Mouse (Mus musculus): ENCODE measurements around the gene Psg17. TPM values are rescaled to one million over a fixed set of nuclear protein-coding genes. Genes with fewer than 3 reads are reported as not detected.
A peak's percentile ranks its signal among the peaks of the same experiment; 100 is the strongest.
"Not testable (repeated sequence)": the region's sequence is repeated elsewhere in the genome, so short reads cannot be mapped to it uniquely, and the experiment has no call there.

Gene Psg17
- polyA plus RNA-seq (2015; fragmentation: Nextera tagmentation; extraction: Ambion mirVana): not detected in 2 replicates

DNA sequence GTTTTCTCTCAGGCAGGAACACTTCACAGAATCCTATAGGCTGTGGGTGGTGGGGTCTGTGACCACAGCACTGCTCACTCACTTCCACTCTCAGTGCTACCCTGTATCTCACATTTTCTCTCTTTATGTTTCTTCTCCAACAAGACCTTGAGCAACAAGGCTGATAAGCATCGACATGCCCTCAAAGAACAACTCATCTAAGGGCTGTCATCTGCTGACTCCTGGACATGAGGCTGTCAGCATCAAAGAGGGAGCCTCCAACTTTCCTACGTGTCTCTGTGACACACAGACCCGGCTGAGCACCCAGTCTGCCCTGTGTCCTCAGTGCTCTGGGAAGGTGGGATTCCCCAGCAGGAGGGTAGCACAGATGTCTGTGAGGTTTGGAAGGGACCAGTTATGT lies at the start of gene Psg17:
Gene Psg17 (minus strand): TSS at position 101 of the 400 bp plus-strand sequence.
- ATAC-seq: no peak
- H3K27ac ChIP-seq (ENCODE audit: low read length): no peak within 1 kb of the TSS
- 76% methylated on average over 3 of the region's 3 CpGs for WGBS

DNA sequence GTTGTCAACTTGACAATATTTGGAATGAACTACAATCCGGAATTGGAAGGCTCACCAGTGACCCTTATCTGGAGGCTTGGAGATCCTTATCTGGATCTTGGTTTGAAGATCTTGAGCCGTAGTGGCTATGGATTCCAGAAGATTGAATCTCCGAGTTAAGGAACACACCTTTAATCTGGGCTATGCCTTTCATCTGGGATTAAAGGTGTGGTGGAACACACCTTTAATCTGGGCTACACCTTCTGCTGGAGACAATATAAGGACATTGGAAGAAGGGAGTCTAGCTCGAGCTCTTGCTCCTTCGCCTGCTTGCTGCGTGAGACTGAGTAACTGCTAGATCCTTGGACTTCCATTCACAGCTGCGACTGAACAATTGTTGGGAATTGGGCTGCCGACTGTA lies 49.6 kb upstream of the Psg17 start, which contains the start of gene Pglyrp1:
Gene Pglyrp1 (plus strand): TSS at position 301 of the 400 bp plus-strand sequence.
- not testable (repeated sequence) for H3K4me3 ChIP-seq (replicated peaks; ENCODE audit: low read length); ATAC-seq

More for the DNA sequence above, at the start of gene Psg17:
- H3K9me3 ChIP-seq (ENCODE audit: control insufficient read depth, low read length): no peaks in the 10 kb centered on the region
- H3K36me3 ChIP-seq (ENCODE audit: control insufficient read depth, insufficient read depth): no peaks in the 10 kb centered on the region
- H3K4me2 ChIP-seq (ENCODE audit: low read length): no peak within 1 kb of the TSS
- no peaks in the 10 kb centered on the region for H3K27me3 ChIP-seq (replicated peaks; ENCODE audit: control insufficient read depth, insufficient read depth, low read length)
- H3K4me3 ChIP-seq (replicated peaks; ENCODE audit: low read length): no peak within 1 kb of the TSS
- no peak within 1 kb of the TSS for H3K9ac ChIP-seq (replicated peaks; ENCODE audit: low read depth, low read length)
- H3K4me1 ChIP-seq (replicated peaks; ENCODE audit: control insufficient read depth, insufficient read depth, low read length): no peaks in the 10 kb centered on the region

DNA sequence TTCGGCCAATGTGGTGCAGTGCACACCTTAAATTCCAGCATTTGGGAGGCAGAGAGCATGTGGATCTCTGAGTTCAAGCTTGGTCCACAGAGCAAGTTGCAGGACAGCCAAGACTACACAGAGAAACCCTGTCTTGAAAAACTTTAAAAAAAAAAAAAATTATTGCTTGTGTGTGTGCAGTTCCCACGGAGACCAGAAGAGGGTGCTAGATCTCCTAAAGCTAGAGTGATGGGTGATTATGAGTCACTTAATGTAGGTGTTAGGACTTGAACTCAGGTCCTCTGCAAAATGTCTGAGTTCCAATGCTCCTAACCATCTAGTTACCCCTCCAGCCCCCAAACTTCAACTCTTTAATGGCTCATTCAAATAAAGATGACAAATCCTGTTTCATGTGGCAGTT lies 47.1 kb upstream of the Psg17 start:
- ATAC-seq: no peak
- Histone ChIP-seq H3K27me3 (replicated peaks; ENCODE audit: control insufficient read depth, insufficient read depth, low read length) (no peaks in the 10 kb centered on the region), H3K27ac (ENCODE audit: low read length) (no peak overlapping the region), H3K4me1 (replicated peaks; ENCODE audit: control insufficient read depth, insufficient read depth, low read length) (peaks cover 7% of the 10 kb centered on the region), H3K9me3 (ENCODE audit: control insufficient read depth, low read length) (no peaks in the 10 kb centered on the region), H3K4me3 (replicated peaks; ENCODE audit: low read length) (no peak overlapping the region), H3K4me2 (ENCODE audit: low read length) (no peak overlapping the region), H3K36me3 (ENCODE audit: control insufficient read depth, insufficient read depth) (no peaks in the 10 kb centered on the region), H3K9ac (replicated peaks; ENCODE audit: low read depth, low read length) (no peak overlapping the region)
- 83% methylated on average over 2 of the region's 2 CpGs for WGBS

More for the DNA sequence above, 49.6 kb upstream of the Psg17 start, which contains the start of gene Pglyrp1:
- H3K27me3 ChIP-seq (replicated peaks; ENCODE audit: control insufficient read depth, insufficient read depth, low read length); H3K4me1 ChIP-seq (replicated peaks; ENCODE audit: control insufficient read depth, insufficient read depth, low read length); H3K9ac ChIP-seq (replicated peaks; ENCODE audit: low read depth, low read length); H3K27ac ChIP-seq (ENCODE audit: low read length); H3K36me3 ChIP-seq (ENCODE audit: control insufficient read depth, insufficient read depth); H3K4me2 ChIP-seq (ENCODE audit: low read length); H3K9me3 ChIP-seq (ENCODE audit: control insufficient read depth, low read length): not testable (repeated sequence)
- WGBS: no CpG with 5 or more reads among the region's 8 CpGs

DNA sequence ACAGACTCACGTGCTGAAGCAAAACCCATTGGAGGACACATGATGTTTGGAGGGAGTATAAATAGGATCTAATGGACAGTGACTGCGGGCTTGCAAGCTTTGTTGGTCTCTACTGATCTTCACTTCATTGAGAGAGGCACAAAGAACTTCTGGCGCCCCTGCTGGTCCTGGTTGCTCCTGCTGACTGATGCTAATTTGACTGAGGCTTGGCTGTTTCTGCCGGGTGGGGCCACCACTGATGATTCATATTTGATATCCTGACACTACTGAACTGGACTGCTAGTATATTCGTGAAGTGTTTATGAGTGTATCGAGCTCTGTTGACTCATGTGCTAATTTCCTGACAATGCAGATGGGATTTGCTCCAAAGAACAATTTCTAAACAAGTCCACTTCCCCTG lies 41.4 kb upstream of the Psg17 start:
- no peaks in the 10 kb centered on the region for H3K9me3 ChIP-seq (ENCODE audit: control insufficient read depth, low read length)
- no peaks in the 10 kb centered on the region for H3K36me3 ChIP-seq (ENCODE audit: control insufficient read depth, insufficient read depth)
- H3K9ac ChIP-seq (replicated peaks; ENCODE audit: low read depth, low read length): no peak overlapping the region
- WGBS: 89% methylated on average over 6 of the region's 6 CpGs
- no peak overlapping the region for H3K4me3 ChIP-seq (replicated peaks; ENCODE audit: low read length)
- no peak for ATAC-seq
- no peaks in the 10 kb centered on the region for H3K4me1 ChIP-seq (replicated peaks; ENCODE audit: control insufficient read depth, insufficient read depth, low read length)
- no peaks in the 10 kb centered on the region for H3K27me3 ChIP-seq (replicated peaks; ENCODE audit: control insufficient read depth, insufficient read depth, low read length)
- no peak overlapping the region for H3K4me2 ChIP-seq (ENCODE audit: low read length)
- H3K27ac ChIP-seq (ENCODE audit: low read length): no peak overlapping the region

DNA sequence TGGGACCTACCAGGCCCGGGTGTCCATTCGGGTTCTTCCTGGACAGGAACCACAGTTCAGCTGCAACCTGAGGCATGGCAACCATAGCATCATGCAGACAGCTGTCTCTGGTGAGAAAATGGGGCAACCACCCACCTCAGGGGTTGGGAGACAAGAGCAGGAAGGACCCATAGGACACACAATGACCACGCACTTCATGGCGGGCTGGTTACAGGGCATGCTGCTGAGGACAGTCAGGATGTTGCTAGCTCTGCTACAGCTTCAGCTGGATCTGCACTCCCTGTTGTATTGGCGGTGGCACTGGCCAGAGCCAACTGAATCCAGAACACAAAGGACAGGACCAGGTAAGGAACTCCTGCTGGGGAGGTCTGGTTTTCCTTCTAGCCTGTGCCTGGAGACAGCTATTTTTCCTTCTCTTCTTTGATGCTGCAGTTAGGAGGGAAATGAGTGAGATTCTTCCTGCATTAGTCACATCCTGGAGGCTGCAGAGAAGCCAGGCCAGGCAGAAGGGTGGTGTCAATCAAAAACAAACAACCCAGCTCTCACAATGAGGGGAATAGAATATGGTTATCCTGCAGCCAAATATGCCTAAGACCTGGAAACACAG lies 37.0 kb upstream of the Psg17 start:
- Histone ChIP-seq H3K4me2 (ENCODE audit: low read length) (no peak overlapping the region), H3K4me1 (replicated peaks; ENCODE audit: control insufficient read depth, insufficient read depth, low read length) (no peaks in the 10 kb centered on the region), H3K4me3 (replicated peaks; ENCODE audit: low read length) (no peak overlapping the region), H3K27me3 (replicated peaks; ENCODE audit: control insufficient read depth, insufficient read depth, low read length) (no peaks in the 10 kb centered on the region), H3K36me3 (ENCODE audit: control insufficient read depth, insufficient read depth) (no peaks in the 10 kb centered on the region), H3K9ac (replicated peaks; ENCODE audit: low read depth, low read length) (no peak overlapping the region), H3K9me3 (ENCODE audit: control insufficient read depth, low read length) (no peaks in the 10 kb centered on the region), H3K27ac (ENCODE audit: low read length) (no peak overlapping the region)
- WGBS: 83% methylated on average over 5 of the region's 5 CpGs
- no peak for ATAC-seq

DNA sequence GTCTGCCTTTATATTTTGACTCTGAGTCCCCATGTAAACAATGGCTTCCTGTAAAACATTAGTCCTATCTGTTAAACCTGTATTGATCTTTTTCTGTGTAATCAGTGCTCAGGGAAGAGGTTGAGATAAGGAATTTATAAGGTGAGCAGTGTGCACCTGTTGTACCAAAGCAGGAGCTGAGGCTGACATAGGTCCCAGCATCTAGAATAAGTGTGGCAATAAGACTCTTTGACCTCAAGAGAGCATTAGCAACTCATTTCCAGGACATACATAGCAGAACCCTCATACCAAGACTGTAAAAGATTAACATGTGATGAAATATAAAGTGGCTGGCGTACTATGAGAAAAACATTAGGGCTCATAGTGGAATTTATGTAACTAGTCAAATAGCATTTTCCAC lies 27.0 kb upstream of the Psg17 start:
- no peak overlapping the region for H3K9ac ChIP-seq (replicated peaks; ENCODE audit: low read depth, low read length)
- H3K4me2 ChIP-seq (ENCODE audit: low read length): no peak overlapping the region
- no peaks in the 10 kb centered on the region for H3K4me1 ChIP-seq (replicated peaks; ENCODE audit: control insufficient read depth, insufficient read depth, low read length)
- no peaks in the 10 kb centered on the region for H3K27me3 ChIP-seq (replicated peaks; ENCODE audit: control insufficient read depth, insufficient read depth, low read length)
- no peak for ATAC-seq
- 86% methylated on average over 1 of the region's 1 CpGs for WGBS
- H3K4me3 ChIP-seq (replicated peaks; ENCODE audit: low read length): no peak overlapping the region
- H3K9me3 ChIP-seq (ENCODE audit: control insufficient read depth, low read length): no peaks in the 10 kb centered on the region
- no peak overlapping the region for H3K27ac ChIP-seq (ENCODE audit: low read length)
- no peaks in the 10 kb centered on the region for H3K36me3 ChIP-seq (ENCODE audit: control insufficient read depth, insufficient read depth)

DNA sequence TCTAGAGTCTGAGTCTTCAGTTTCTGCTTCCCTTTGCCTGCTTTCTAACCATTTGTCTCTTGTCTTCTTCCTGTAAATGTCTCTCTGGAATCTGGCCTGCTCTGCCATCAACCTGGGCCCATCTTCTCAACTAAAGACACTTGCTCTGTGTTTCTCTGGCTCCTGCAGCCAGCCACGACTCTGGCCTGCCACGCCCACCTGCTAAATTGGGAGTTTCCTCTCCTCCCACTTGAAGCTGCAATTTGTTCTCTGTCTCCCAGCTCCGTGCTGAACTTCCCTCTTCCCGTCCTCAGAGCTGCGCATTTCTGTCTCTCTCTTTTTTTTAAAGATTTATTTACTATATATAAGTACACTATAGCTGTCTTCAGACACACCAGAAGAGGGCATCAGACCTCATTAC lies 23.4 kb upstream of the Psg17 start:
- whole genome bisulfite sequencing: 64% methylated on average over 5 of the region's 5 CpGs
- Histone ChIP-seq H3K4me2 (ENCODE audit: low read length) (no peak overlapping the region), H3K4me1 (replicated peaks; ENCODE audit: control insufficient read depth, insufficient read depth, low read length) (peaks cover 4% of the 10 kb centered on the region; the same call in 1 of the 2 replicates), H3K4me3 (replicated peaks; ENCODE audit: low read length) (no peak overlapping the region), H3K27ac (ENCODE audit: low read length) (no peak overlapping the region), H3K9me3 (ENCODE audit: control insufficient read depth, low read length) (no peaks in the 10 kb centered on the region), H3K36me3 (ENCODE audit: control insufficient read depth, insufficient read depth) (no peaks in the 10 kb centered on the region), H3K27me3 (replicated peaks; ENCODE audit: control insufficient read depth, insufficient read depth, low read length) (no peaks in the 10 kb centered on the region), H3K9ac (replicated peaks; ENCODE audit: low read depth, low read length) (no peak overlapping the region)
- ATAC-seq: no peak

DNA sequence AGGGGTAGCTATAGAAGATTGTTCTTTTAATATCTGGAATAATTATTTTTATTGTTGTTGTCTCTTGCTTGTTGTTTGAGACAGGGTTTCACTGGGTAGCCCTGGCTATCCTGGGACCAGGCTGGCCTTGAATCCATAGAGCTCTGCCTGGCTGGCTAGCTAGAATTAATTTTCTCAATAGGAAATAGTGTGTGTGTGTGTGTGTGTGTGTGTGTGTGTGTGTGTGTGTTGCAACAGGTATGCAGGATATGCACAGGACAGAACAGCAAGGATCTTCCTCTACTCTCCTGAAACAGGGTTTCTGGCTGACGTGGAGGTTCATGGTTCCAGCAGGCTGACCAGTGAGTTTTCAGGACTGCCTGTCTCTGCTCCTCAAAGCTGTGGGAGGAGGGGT lies 19.8 kb upstream of the Psg17 start:
- H3K27me3 ChIP-seq (replicated peaks; ENCODE audit: control insufficient read depth, insufficient read depth, low read length): no peaks in the 10 kb centered on the region
- peak overlapping the region; percentile 38; the same call in 1 of the 2 replicates for H3K4me2 ChIP-seq (ENCODE audit: low read length)
- H3K4me1 ChIP-seq (replicated peaks; ENCODE audit: control insufficient read depth, insufficient read depth, low read length): peaks cover 4% of the 10 kb centered on the region; the same call in 1 of the 2 replicates
- H3K4me3 ChIP-seq (replicated peaks; ENCODE audit: low read length): no peak overlapping the region
- WGBS: 80% methylated on average over 1 of the region's 1 CpGs
- no peaks in the 10 kb centered on the region for H3K9me3 ChIP-seq (ENCODE audit: control insufficient read depth, low read length)
- no peak for ATAC-seq
- no peak overlapping the region for H3K27ac ChIP-seq (ENCODE audit: low read length)
- no peaks in the 10 kb centered on the region for H3K36me3 ChIP-seq (ENCODE audit: control insufficient read depth, insufficient read depth)
- H3K9ac ChIP-seq (replicated peaks; ENCODE audit: low read depth, low read length): no peak overlapping the region

DNA sequence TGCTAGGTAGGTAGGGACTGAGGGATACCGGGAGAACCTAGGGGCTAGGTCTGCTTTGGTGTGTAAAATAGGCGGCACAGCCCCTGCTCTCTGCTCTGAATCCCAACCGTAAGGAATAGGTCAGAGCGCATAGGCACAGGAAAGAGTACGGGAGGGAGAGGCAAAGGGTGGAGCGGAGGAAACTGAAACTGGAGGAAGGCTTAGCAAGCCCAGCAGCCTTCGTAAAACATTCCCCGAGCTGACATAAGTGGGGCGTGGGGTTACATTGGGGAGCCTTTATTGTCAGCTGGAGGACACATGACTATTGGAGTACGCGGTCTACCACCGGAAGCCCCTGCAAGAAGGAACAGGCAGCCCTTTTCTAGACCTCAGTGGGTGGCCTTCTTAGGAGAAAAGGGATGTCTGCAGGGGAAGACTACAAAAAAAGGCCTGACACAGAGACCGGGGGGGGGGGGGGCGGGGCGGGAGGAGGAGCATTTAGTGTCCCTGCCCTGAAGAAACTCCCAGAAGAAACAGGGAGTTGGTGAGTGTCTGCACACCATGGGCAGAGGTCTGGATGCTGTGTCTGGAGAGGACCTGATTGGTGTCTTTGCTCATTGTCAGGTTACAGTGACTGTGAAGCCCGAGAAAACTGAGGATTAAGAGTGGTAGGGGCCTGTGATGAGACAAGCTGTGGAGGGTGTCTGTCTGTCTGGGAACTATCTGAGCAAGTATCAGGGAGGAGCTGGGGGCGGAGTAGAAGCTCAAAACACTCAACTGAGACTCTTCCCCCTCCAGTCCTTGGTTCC lies 19.2 kb upstream of the Psg17 start:
- ATAC-seq: peak; percentile 55; the same call in 1 of the 2 replicates
- Histone ChIP-seq H3K4me3 (replicated peaks; ENCODE audit: low read length) (peak overlapping the region; percentile 35), H3K36me3 (ENCODE audit: control insufficient read depth, insufficient read depth) (no peaks in the 10 kb centered on the region), H3K9me3 (ENCODE audit: control insufficient read depth, low read length) (no peaks in the 10 kb centered on the region), H3K27me3 (replicated peaks; ENCODE audit: control insufficient read depth, insufficient read depth, low read length) (no peaks in the 10 kb centered on the region), H3K4me2 (ENCODE audit: low read length) (peak overlapping the region; percentile 50), H3K27ac (ENCODE audit: low read length) (peak overlapping the region; percentile 53; the same call in 1 of the 2 replicates), H3K4me1 (replicated peaks; ENCODE audit: control insufficient read depth, insufficient read depth, low read length) (peaks cover 4% of the 10 kb centered on the region; the same call in 1 of the 2 replicates), H3K9ac (replicated peaks; ENCODE audit: low read depth, low read length) (peak overlapping the region; percentile 42)
- 3% methylated on average over 14 of the region's 17 CpGs for WGBS

Data from forebrain, embryonic 16.5 days (tissue).